Mouse (Mus musculus) MEL (cell line): ENCODE data around the gene Nox3. TPM values are rescaled to one million over a fixed set of nuclear protein-coding genes. Genes with fewer than 3 reads are reported as not detected.

Experiments used
- DNase-seq: peaks from one replicate; pipeline ENCODE4 v3.0.0; 2011; ENCODE audit warnings: low read depth, low spot score
- H3K27ac ChIP-seq: 2 replicates; pipeline ENCODE4 v1.5.1; 2012; ENCODE audit warnings: low read depth, mild to moderate bottlenecking, control low read depth, low read length, moderate library complexity; ENCODE audit not compliant: control insufficient read depth
- H3K27me3 ChIP-seq, 2 experiments: fragments of 150-350 bp in 1 of 2; sonication (generic) in 1 of 2; 2 replicates each; pipeline ENCODE4 v1.6.1; 2012; ENCODE audit warnings: low read length in 2 of 2, mild to moderate bottlenecking in 2 of 2, improper control_type of control experiment in 1 of 2, moderate library complexity in 1 of 2; ENCODE audit not compliant: insufficient read depth in 2 of 2, control insufficient read depth in 1 of 2
- H3K36me3 ChIP-seq, 2 experiments: 2 replicates each; pipeline ENCODE4 v1.6.1; 2012 to 2014; ENCODE audit warnings: low read length in 2 of 2, improper control_type of control experiment in 1 of 2, inconsistent platforms in 1 of 2, mild to moderate bottlenecking in 1 of 2; ENCODE audit not compliant: insufficient read depth in 2 of 2, control insufficient read depth in 1 of 2
- H3K4me1 ChIP-seq, 2 experiments: fragments of 150-350 bp in 1 of 2; sonication (generic) in 1 of 2; 2 replicates each; pipeline ENCODE4 v1.6.1; 2012; ENCODE audit warnings: low read length in 2 of 2, improper control_type of control experiment in 1 of 2, mild to moderate bottlenecking in 1 of 2; ENCODE audit not compliant: insufficient read depth in 2 of 2, control insufficient read depth in 1 of 2
- H3K4me3 ChIP-seq, 2 experiments: fragments of 150-350 bp in 1 of 2; sonication (generic) in 1 of 2; 2 replicates each; pipeline ENCODE4 v1.5.1; 2012; ENCODE audit warnings: low read depth in 2 of 2, low read length in 2 of 2, mild to moderate bottlenecking in 2 of 2, moderate library complexity in 2 of 2, control low read depth in 1 of 2, improper control_type of control experiment in 1 of 2; ENCODE audit not compliant: control insufficient read depth in 1 of 2, insufficient read depth in 1 of 2
- H3K79me2 ChIP-seq: 2 replicates; pipeline ENCODE4 v1.6.1; 2012; ENCODE audit warnings: mild to moderate bottlenecking, low read length, moderate library complexity; ENCODE audit not compliant: control insufficient read depth, poor library complexity, insufficient read depth
- H3K9ac ChIP-seq: 2 replicates; pipeline ENCODE4 v1.6.1; 2012; ENCODE audit warnings: low read depth, mild to moderate bottlenecking, control low read depth, low read length, moderate library complexity; ENCODE audit not compliant: control insufficient read depth, poor library complexity, severe bottlenecking
- H3K9me3 ChIP-seq: fragments of 150-350 bp; sonication (generic); replicated peaks from 2 replicates; pipeline ENCODE4 v1.6.1; 2012; ENCODE audit warnings: mild to moderate bottlenecking, low read length, improper control_type of control experiment, moderate library complexity; ENCODE audit not compliant: insufficient read depth
- CHD2 ChIP-seq: IDR thresholded peaks from 2 replicates; pipeline ENCODE4 v1.6.1; 2011; ENCODE audit warnings: low read length, improper control_type of control experiment
- ELF1 ChIP-seq: IDR thresholded peaks from 2 replicates; pipeline ENCODE4 v1.6.1; 2014; ENCODE audit warnings: low read depth, mild to moderate bottlenecking, inconsistent platforms, low read length, improper control_type of control experiment, moderate library complexity
- MAX ChIP-seq: IDR thresholded peaks from 2 replicates; pipeline ENCODE4 v1.6.1; 2011; ENCODE audit warnings: low read length, improper control_type of control experiment
- MAZ ChIP-seq: IDR thresholded peaks from 2 replicates; pipeline ENCODE4 v1.6.1; 2012; ENCODE audit warnings: low read depth, mild to moderate bottlenecking, inconsistent platforms, low read length, improper control_type of control experiment
- MEF2A ChIP-seq: IDR thresholded peaks from 2 replicates; pipeline ENCODE4 v1.6.1; 2014; ENCODE audit warnings: low read depth, mild to moderate bottlenecking, inconsistent platforms, low read length, improper control_type of control experiment; ENCODE audit not compliant: poor library complexity, insufficient replicate concordance, severe bottlenecking; ENCODE audit errors: extremely low read depth
- MYC ChIP-seq: IDR thresholded peaks from 2 replicates; pipeline ENCODE4 v1.6.1; 2011; ENCODE audit warnings: low read depth, mild to moderate bottlenecking, low read length, improper control_type of control experiment, moderate library complexity
- NRF1 ChIP-seq: IDR thresholded peaks from 2 replicates; pipeline ENCODE4 v1.6.1; 2014; ENCODE audit warnings: low read depth, mild to moderate bottlenecking, inconsistent platforms, low read length, improper control_type of control experiment, moderate library complexity; ENCODE audit not compliant: poor library complexity, insufficient read depth, severe bottlenecking
- POLR2AphosphoS2 ChIP-seq: IDR thresholded peaks from 2 replicates; pipeline ENCODE4 v1.6.1; 2011; ENCODE audit warnings: low read length, improper control_type of control experiment
- POLR2AphosphoS5 ChIP-seq: IDR thresholded peaks from 2 replicates; pipeline ENCODE4 v1.6.1; 2012; ENCODE audit warnings: low read depth, borderline replicate concordance, mild to moderate bottlenecking, inconsistent platforms, low read length, moderate library complexity, mixed read lengths
- RCOR1 ChIP-seq: IDR thresholded peaks from 2 replicates; pipeline ENCODE4 v1.6.1; 2012; ENCODE audit warnings: low read depth, mild to moderate bottlenecking, inconsistent platforms, low read length, improper control_type of control experiment
- SIN3A ChIP-seq: IDR thresholded peaks from 2 replicates; pipeline ENCODE4 v1.6.1; 2012; ENCODE audit warnings: low read length, improper control_type of control experiment, inconsistent platforms
- SMC3 ChIP-seq: IDR thresholded peaks from 2 replicates; pipeline ENCODE4 v1.6.1; 2011; ENCODE audit warnings: low read depth, low read length, improper control_type of control experiment
- TAL1 ChIP-seq: IDR thresholded peaks from 2 replicates; pipeline ENCODE4 v1.6.1; 2012; ENCODE audit warnings: mild to moderate bottlenecking, inconsistent platforms, low read length, moderate library complexity, mixed read lengths
- TCF12 ChIP-seq: IDR thresholded peaks from 2 replicates; pipeline ENCODE4 v1.6.1; 2014; ENCODE audit warnings: low read depth, mild to moderate bottlenecking, inconsistent platforms, low read length, improper control_type of control experiment, moderate library complexity
- UBTF ChIP-seq: IDR thresholded peaks from 2 replicates; pipeline ENCODE4 v1.6.1; 2012; ENCODE audit warnings: low read depth, mild to moderate bottlenecking, inconsistent platforms, low read length, improper control_type of control experiment, moderate library complexity, borderline replicate concordance; ENCODE audit not compliant: insufficient read depth
- ZC3H11A ChIP-seq: IDR thresholded peaks from 2 replicates; pipeline ENCODE4 v1.6.1; 2012; ENCODE audit warnings: low read depth, mild to moderate bottlenecking, inconsistent platforms, low read length, improper control_type of control experiment
- ZMIZ1 ChIP-seq: IDR thresholded peaks from 2 replicates; pipeline ENCODE4 v1.6.1; 2012; ENCODE audit warnings: low read depth, mild to moderate bottlenecking, inconsistent platforms, low read length, improper control_type of control experiment, moderate library complexity
- ZNF384 ChIP-seq: IDR thresholded peaks from 2 replicates; pipeline ENCODE4 v1.6.1; 2012; ENCODE audit warnings: low read depth, mild to moderate bottlenecking, inconsistent platforms, low read length, improper control_type of control experiment
- polyA plus RNA-seq, 2 experiments: library from polyadenylated mRNA; stranded (reverse) in 1 of 2; unstranded in 1 of 2; fragments of >175 nt in 1 of 2; fragments of >200 nt in 1 of 2; gene quantifications; 2 replicates each; pipeline versions ENCODE4 v1.2.1 to v1.2.4; 2012; ENCODE audit warnings: low replicate concordance in 2 of 2, low read depth in 1 of 2; ENCODE audit not compliant: insufficient read length in 2 of 2, insufficient read depth in 1 of 2, missing spikeins in 1 of 2
- total RNA-seq: library from RNA; depleted of rRNA; stranded (reverse); fragments of 300-350 nt; gene quantifications from 2 replicates; pipeline ENCODE4 v1.2.3, GENCODE M21; 2012; rRNA removed

Gene Nox3
- total RNA-seq (not detected in 2 replicates), polyA plus RNA-seq (not detected)

DNA sequence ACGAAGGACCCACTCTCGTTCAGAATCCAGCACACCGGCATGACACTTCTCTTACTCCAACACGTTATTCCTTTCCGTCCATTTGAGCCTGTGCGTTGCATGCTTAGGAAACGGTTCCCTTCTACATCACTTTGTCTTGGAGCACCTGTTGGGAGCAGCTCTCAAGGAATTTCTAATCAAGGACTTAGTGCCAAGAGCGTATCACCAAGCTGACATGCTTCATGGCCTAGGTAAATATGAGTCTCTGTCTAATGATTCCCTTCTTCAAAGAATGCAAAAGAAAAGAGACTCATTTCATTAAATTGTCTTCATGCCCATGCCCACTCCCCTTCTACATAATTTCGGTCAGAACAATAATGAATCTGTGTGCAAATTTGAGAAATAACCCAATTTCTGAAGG is at the start of gene Nox3:
TSS of gene Nox3 (minus strand) at position 101 of the 400 bp plus-strand sequence.
- H3K27ac ChIP-seq: no peak within 1 kb of the TSS
- DNase-seq: no peak
- TF ChIP-seq MYC (no peak), ZC3H11A (no peak), MEF2A (no peak), SIN3A (no peak), CHD2 (no peak), ZNF384 (no peak), TCF12 (no peak), TAL1 (no peak), ELF1 (no peak), ZMIZ1 (no peak), MAX (no peak)
- no peaks in the 10 kb centered on the region; a peak in 1 of 4 replicates for H3K27me3 ChIP-seq
- no peak within 1 kb of the TSS for H3K4me3 ChIP-seq
- no peaks in the 10 kb centered on the region for H3K36me3 ChIP-seq
- no peaks in the 10 kb centered on the region for H3K9me3 ChIP-seq
- no peaks in the 10 kb centered on the region for H3K79me2 ChIP-seq
- H3K4me1 ChIP-seq: no peaks in the 10 kb centered on the region
- no peak within 1 kb of the TSS for H3K9ac ChIP-seq

DNA sequence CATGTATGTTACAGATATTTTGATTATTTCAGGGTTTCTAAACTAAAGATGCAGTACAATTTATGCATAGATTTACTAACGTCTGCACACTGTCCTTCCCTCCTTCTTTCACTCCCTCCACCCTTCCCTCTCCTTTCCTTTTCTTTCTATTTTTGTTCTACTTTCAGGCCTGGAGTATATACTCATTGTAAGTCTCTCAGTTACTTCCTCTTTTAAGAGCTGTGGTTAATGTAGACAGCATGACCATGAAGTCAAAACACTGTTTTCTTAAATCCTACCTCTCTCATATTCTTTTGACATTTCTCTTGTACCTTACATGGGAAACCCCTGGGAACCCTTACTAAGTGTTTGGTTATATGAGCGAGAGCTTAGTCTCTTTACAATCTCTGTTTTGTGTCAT is 48.3 kb upstream of the Nox3 start:
- Histone ChIP-seq H3K36me3 (no peaks in the 10 kb centered on the region), H3K4me3 (no peak overlapping the region), H3K9me3 (no peaks in the 10 kb centered on the region), H3K27ac (no peak overlapping the region), H3K79me2 (no peaks in the 10 kb centered on the region), H3K27me3 (no peaks in the 10 kb centered on the region; a peak in 2 of 4 replicates), H3K9ac (no peak overlapping the region)
- DNase-seq: peak; percentile 13
- no peak for TF ChIP-seq CHD2
- no peak for TF ChIP-seq NRF1
- no peak for TF ChIP-seq POLR2AphosphoS5
- TF ChIP-seq RCOR1: no peak
- TF ChIP-seq, all 39 proteins: peak for 0
- no peaks in the 10 kb centered on the region for H3K4me1 ChIP-seq

DNA sequence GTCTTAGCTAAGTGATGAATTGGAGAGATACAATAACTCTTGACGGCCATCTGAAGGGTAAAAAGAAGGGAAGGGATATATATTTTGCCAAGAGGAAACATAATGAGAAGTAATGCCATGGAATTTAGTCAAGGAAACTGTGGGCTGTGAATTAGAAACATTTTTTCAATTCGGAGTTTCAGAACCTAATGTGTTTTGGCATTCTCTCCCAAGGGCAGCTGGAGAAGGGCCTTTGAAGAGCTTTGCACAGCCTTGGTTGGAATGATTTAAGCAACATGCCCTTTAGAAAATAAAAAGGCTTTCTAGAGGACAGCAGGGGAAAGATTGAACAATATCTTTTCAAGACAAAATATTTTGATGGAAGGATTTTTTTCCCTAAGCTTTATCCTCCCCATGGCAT is 40.9 kb upstream of the Nox3 start:
- DNase-seq: no peak
- TF ChIP-seq UBTF: no peak
- TF ChIP-seq CHD2: no peak
- TF ChIP-seq POLR2AphosphoS2: no peak
- TF ChIP-seq SMC3: no peak
- TF ChIP-seq MAZ: no peak
- TF ChIP-seq, all 39 proteins: peak for 0
- Histone ChIP-seq H3K36me3 (no peaks in the 10 kb centered on the region), H3K27ac (no peak overlapping the region), H3K4me1 (no peaks in the 10 kb centered on the region), H3K9me3 (no peaks in the 10 kb centered on the region), H3K79me2 (no peaks in the 10 kb centered on the region), H3K4me3 (no peak overlapping the region), H3K9ac (no peak overlapping the region), H3K27me3 (no peaks in the 10 kb centered on the region)
